Mouse (Mus musculus) lung, adult 2 months (tissue): ENCODE results near the gene Pitpnc1.

ENCODE experiments used
- CTCF ChIP-seq: fragments of 200-500 bp; IDR thresholded peaks from 2 replicates; pipeline ENCODE4 v1.5.1; 2011; ENCODE audit warnings: mild to moderate bottlenecking, low read length, control low read depth; ENCODE audit not compliant: insufficient read depth
- POLR2A ChIP-seq: fragments of 200-500 bp; IDR thresholded peaks from 2 replicates; pipeline ENCODE4 v1.6.1; 2011; ENCODE audit warnings: low read depth, mild to moderate bottlenecking, control low read depth, low read length, borderline replicate concordance; ENCODE audit errors: extremely low read depth

DNA sequence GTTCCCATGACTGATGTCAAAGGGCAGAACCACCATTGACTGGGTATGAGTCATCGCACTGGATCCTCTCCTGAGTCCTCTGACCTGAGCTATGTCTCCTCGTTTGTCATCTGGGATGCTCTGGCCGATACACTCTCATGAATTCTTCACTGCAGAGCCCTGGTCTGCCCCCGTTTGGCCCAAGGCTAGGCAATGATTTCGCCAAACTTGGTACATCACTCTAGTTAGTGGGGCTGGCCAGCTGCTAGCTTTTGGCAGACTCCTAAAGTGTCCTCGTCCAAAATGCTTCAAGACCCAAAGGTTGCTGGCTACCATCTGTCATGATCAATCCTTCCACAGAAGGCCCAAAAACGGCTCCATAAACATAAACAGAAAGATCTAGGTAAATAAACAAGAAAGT, 184.8 kb downstream of the Pitpnc1 start:
- no peak for TF ChIP-seq POLR2A
- TF ChIP-seq CTCF: no peak
